Mouse (Mus musculus) embryonic facial prominence, embryonic 15.5 days (tissue): ENCODE measurements around the gene Npc1l1. TPM values are rescaled to one million over a fixed set of nuclear protein-coding genes. Genes with fewer than 3 reads are reported as not detected.

ENCODE experiments used
- ATAC-seq: fragments of 200-750 bp; cut with Nextera tagmentation; 2 replicates; pipeline ENCODE4 v1.8.0; 2017; ENCODE audit warnings: low read depth, moderate TSS enrichment; ENCODE audit not compliant: insufficient number of reproducible peaks, low FRiP score, low TSS enrichment
- H3K27ac ChIP-seq: fragments of 300-500 bp; sonication (generic); replicated peaks from 2 replicates; pipeline ENCODE4 v1.5.1; 2015; ENCODE audit warnings: mild to moderate bottlenecking, inconsistent platforms
- H3K27me3 ChIP-seq: fragments of 300-500 bp; sonication (generic); 2 replicates; pipeline ENCODE4 v1.6.1; 2015; ENCODE audit warnings: inconsistent platforms
- H3K36me3 ChIP-seq: fragments of 300-500 bp; sonication (generic); 2 replicates; pipeline ENCODE4 v1.6.1; 2015; ENCODE audit warnings: mild to moderate bottlenecking, inconsistent platforms
- H3K4me1 ChIP-seq: fragments of 300-500 bp; sonication (generic); 2 replicates; pipeline ENCODE4 v1.6.1; 2015; ENCODE audit warnings: inconsistent platforms
- H3K4me2 ChIP-seq: fragments of 300-500 bp; sonication (generic); replicated peaks from 2 replicates; pipeline ENCODE4 v1.6.1; 2015; ENCODE audit warnings: mild to moderate bottlenecking, inconsistent platforms
- H3K4me3 ChIP-seq: fragments of 300-500 bp; sonication (generic); replicated peaks from 2 replicates; pipeline ENCODE4 v1.5.1; 2015; ENCODE audit warnings: mild to moderate bottlenecking, inconsistent platforms
- H3K9ac ChIP-seq: fragments of 300-500 bp; sonication (generic); 2 replicates; pipeline ENCODE4 v1.6.1; 2015; ENCODE audit warnings: inconsistent platforms
- H3K9me3 ChIP-seq: fragments of 300-500 bp; sonication (generic); replicated peaks from 2 replicates; pipeline ENCODE4 v1.6.1; 2016; ENCODE audit warnings: inconsistent platforms
- polyA plus RNA-seq: library from polyadenylated mRNA; unstranded; fragments of >200 nt; fragmentation: Nextera tagmentation; extraction: Ambion mirVana; gene quantifications from 2 replicates; pipeline ENCODE4 v1.2.1, GENCODE M21; 2015

Gene Npc1l1
- polyA plus RNA-seq, 1 experiment from 2014 or later, result 0.04 TPM

GRCm38 (mm10) chr11:6161549-6161948 is 68.4 kb downstream of the Npc1l1 start:
- H3K27ac ChIP-seq, result no peak overlapping the region
- H3K4me1 ChIP-seq, result 0 out of 2 replicates have a peak, but pooled peaks cover under 1% of the 10 kb centered on the region
- no peak for ATAC-seq
- H3K27me3 ChIP-seq, result no peaks in the 10 kb centered on the region
- no peaks in the 10 kb centered on the region for H3K9me3 ChIP-seq
- H3K4me3 ChIP-seq, result no peak overlapping the region
- no peak overlapping the region for H3K9ac ChIP-seq
- H3K36me3 ChIP-seq, result no peaks in the 10 kb centered on the region
- H3K4me2 ChIP-seq, result no peak overlapping the region

Other genes with a start within 250 kb of the Npc1l1 start
- 3.5 and 4.6 TPM in 2 replicates for gene Camk2b, start 163.8 kb downstream of the Npc1l1 start, polyA plus RNA-seq
- gene A730071L15Rik, start 30.1 kb downstream of the Npc1l1 start, polyA plus RNA-seq, result 0.43 TPM in 2 replicates
- gene Nudcd3, start 29.7 kb downstream of the Npc1l1 start, polyA plus RNA-seq, result 39.7 and 41.3 TPM in 2 replicates
- 85.9 and 86.9 TPM in 2 replicates for gene Ddx56, start 37.6 kb upstream of the Npc1l1 start, polyA plus RNA-seq
- gene Tmed4, start 44.7 kb upstream of the Npc1l1 start, polyA plus RNA-seq, result 102 and 105 TPM in 2 replicates
- 98.5 and 101 TPM in 2 replicates for gene Ogdh, start 61.5 kb upstream of the Npc1l1 start, polyA plus RNA-seq
- gene Zmiz2, start 158.9 kb upstream of the Npc1l1 start, polyA plus RNA-seq, result 12.6 and 12.9 TPM in 2 replicates
- 4,428 and 4,532 TPM in 2 replicates for gene Ppia, start 185.3 kb upstream of the Npc1l1 start, polyA plus RNA-seq
- gene H2afv, start 214.3 kb upstream of the Npc1l1 start, polyA plus RNA-seq, result 443 and 468 TPM in 2 replicates
- 28.7 and 32.1 TPM in 2 replicates for gene Purb, start 245.8 kb upstream of the Npc1l1 start, polyA plus RNA-seq